Mouse (Mus musculus): Measurements from ENCODE around the gene Hist1h2ah.

GRCm38 (mm10) chr13:22039951-22040463, 4.6 kb upstream of the Hist1h2ah start:
- TF ChIP-seq CTCF (IDR thresholded peaks at IDR 0.05; ENCODE audit: borderline replicate concordance, insufficient read depth, low read length) (no peak), POLR2A (IDR thresholded peaks at IDR 0.05; ENCODE audit: low read depth, low read length) (no peak; the same call in 1 of the 2 replicates)

Measured in embryonic fibroblast, embryonic 13.5 days (primary cell).